Mouse (Mus musculus) liver, embryonic 12.5 days (tissue): ENCODE results near the gene Gm17349. TPM values are rescaled to one million over a fixed set of nuclear protein-coding genes. Genes with fewer than 3 reads are reported as not detected.

ENCODE experiments used
- polyA plus RNA-seq: library from polyadenylated mRNA; unstranded; fragments of >200 nt; fragmentation: Nextera tagmentation; extraction: Ambion mirVana; gene quantifications from 2 replicates; pipeline ENCODE4 v1.2.1, GENCODE M21; 2016

Gene Gm17349
- polyA plus RNA-seq, 1 experiment from 2014 or later, result not detected

Other genes with a start within 250 kb of the Gm17349 start
- 2.3 and 2.6 TPM in 2 replicates for gene Nckap5l, start 247.7 kb downstream of the Gm17349 start, polyA plus RNA-seq
- 7.9 TPM in 2 replicates for gene Bcdin3d, start 230.8 kb downstream of the Gm17349 start, polyA plus RNA-seq
- 0.08 and 0.23 TPM in 2 replicates for gene Faim2, start 177.3 kb downstream of the Gm17349 start, polyA plus RNA-seq
- gene Aqp2, start 126.4 kb downstream of the Gm17349 start, polyA plus RNA-seq, result not detected in 2 replicates
- gene Aqp5, start 114.7 kb downstream of the Gm17349 start, polyA plus RNA-seq, result 0.41 and 1.2 TPM in 2 replicates
- gene Aqp6, start 104.1 kb downstream of the Gm17349 start, polyA plus RNA-seq, result not detected in 2 replicates
- 93.4 and 96.3 TPM in 2 replicates for gene Racgap1, start 53.8 kb downstream of the Gm17349 start, polyA plus RNA-seq
- 1.8 and 2.0 TPM in 2 replicates for gene Asic1, start 35.1 kb downstream of the Gm17349 start, polyA plus RNA-seq
- 12.2 and 12.6 TPM in 2 replicates for gene Smarcd1, start 3.4 kb downstream of the Gm17349 start, polyA plus RNA-seq
- gene Gpd1, start 12.0 kb upstream of the Gm17349 start, polyA plus RNA-seq, result 7.5 and 8.0 TPM in 2 replicates
- 98.3 and 98.4 TPM in 2 replicates for gene Cox14, start 20.1 kb upstream of the Gm17349 start, polyA plus RNA-seq
- 17.8 and 19.1 TPM in 2 replicates for gene Cers5, start 67.4 kb upstream of the Gm17349 start, polyA plus RNA-seq
- 10.6 and 11.0 TPM in 2 replicates for gene Lima1, start 170.0 kb upstream of the Gm17349 start, polyA plus RNA-seq